Mouse (Mus musculus) liver (tissue): ENCODE results near the gene Cacng8.

Experiments used
- DNase-seq: peaks from one replicate; pipeline ENCODE4 v3.0.0-alpha.2; 2020; ENCODE audit warnings: mixed read lengths

Gene Cacng8

GRCm38 (mm10) chr7:3439984-3440383 lies 49.5 kb downstream of the Cacng8 start:
- no peak for DNase-seq

DNA sequence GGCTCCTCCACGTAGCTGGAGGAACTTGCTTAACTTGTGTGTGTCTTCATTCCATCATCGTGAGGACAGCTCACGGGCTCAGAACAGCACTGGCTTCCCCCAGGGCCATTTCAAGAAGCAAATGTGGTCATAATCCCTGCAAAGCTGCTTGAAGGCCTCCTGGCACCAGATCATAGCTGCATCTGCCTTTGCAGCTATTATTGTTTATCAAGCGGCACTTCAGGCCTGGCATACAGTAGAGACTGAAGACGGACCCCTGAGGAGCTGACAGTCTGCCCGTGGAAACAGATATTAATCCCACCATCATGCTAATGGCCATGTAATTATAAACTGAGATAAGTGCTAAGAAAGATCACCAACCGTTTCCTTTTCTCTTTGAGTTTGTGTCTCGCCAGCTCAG lies 50.0 kb downstream of the Cacng8 start:
- DNase-seq = no peak

GRCm38 (mm10) chr7:3442476-3443062 lies 52.1 kb downstream of the Cacng8 start:
- no peak for DNase-seq

DNA sequence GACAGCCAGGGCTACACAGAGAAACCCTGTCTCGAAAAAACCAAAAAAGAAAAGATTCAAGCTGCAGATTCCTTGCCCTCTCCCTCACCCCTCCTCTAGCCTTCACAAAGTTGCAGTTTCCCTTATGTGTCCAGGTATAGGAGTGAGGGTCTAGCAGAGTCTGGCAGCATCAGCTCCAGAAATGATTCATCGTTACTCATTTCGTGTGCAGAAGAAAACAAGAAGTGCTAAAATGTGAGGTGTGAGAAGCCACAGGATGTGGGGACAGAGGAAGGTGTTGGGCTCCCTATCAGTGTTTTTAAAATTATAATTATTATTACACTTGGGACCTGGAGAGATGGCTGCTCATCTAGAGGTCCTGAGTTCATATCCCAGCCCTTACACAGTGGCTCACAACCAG lies 54.2 kb downstream of the Cacng8 start:
- DNase-seq = no peak

- DNase-seq = no peak
These were observed 56.1 kb downstream of the Cacng8 start for GRCm38 (mm10) chr7:3446584-3446983.

GRCm38 (mm10) chr7:3447026-3447425 lies 56.5 kb downstream of the Cacng8 start:
- DNase-seq = no peak

- DNase-seq = peak; percentile 67
These were observed 58.4 kb downstream of the Cacng8 start for GRCm38 (mm10) chr7:3448737-3449454.

GRCm38 (mm10) chr7:3450671-3451070 lies 60.2 kb downstream of the Cacng8 start:
- DNase-seq = no peak

- DNase-seq = no peak
These were observed 60.7 kb downstream of the Cacng8 start for GRCm38 (mm10) chr7:3451161-3451560.

- DNase-seq = no peak
These were observed 62.5 kb downstream of the Cacng8 start for GRCm38 (mm10) chr7:3452821-3453485.

GRCm38 (mm10) chr7:3453486-3454183 lies 63.2 kb downstream of the Cacng8 start:
- DNase-seq = no peak

DNA sequence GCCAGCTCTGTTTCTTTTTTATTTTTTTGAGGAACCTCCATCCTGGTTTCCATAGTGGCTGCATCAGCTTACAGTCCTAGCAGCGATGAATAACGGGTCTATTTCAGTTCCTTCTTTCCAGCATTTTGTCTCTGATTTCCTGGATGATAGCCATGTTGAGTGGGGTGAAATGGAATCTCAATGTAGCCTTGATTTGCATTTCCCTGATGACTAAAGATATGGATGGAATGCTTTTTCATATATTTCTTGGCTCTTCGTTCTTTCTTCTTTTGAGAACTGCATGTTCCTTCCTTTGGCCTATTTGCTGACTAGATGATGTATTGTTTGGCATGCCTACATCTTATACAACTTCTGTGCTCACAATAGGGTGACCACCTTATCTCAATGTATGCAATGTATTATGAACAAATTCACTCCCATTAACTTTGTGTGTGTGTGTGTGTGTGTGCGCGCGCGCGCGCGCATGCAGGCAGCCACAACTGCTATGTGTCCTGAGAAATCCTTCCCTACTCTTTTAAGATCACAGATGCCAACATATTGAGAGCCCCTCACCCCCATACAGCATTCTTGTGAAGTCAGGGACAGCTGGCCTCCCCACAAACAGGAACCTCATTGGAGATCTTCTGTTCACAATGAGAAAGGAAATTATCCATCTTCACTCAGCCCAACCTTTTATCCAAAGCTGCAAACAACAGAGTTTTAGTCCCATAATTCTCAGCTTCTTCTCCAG lies 66.8 kb downstream of the Cacng8 start:
- no peak for DNase-seq

DNA sequence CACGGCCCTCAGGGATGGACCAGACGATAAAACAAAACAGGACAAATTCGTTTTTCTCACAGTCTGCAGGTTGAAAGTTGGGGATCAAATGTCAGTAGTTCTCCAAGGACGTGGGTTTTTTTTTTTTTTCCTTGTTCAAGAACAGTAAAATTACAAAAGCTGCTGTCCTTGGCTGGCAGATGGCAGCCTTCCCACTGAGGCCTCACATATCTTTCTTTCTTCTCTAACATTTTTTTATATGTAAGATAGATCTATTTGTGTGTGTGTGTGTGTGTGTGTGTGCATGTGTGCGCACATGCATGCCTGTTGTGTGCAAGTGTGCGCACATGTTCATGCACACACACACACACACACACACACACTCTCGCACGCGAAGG lies 67.3 kb downstream of the Cacng8 start:
- no peak for DNase-seq

DNA sequence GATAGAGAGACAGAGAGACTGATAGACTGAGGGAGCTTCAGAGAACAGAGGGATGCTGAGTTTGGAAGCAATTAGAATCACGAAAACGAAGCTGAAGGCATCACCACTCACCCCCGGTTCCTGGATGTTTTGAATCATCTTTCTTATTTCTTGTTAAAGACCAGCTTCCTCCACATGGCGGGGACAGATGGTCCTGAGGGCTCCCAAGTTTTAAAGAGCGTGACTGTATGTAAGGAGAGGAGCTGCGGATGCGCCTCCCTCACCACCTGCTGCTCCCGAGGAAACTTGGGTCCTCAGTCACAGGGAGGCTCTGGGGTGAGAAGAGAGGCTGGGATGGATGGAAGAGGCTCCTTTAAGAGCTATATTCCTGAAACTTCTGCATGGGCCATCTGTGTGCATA lies 69.8 kb downstream of the Cacng8 start:
- DNase-seq = no peak

- DNase-seq = no peak
These were observed 72.8 kb downstream of the Cacng8 start for GRCm38 (mm10) chr7:3463306-3463705.
